Mouse (Mus musculus) thymus, postnatal 10 days (tissue): ENCODE measurements around the gene Lpin1.

Experiments
- DNase-seq, 2 experiments: peaks; one replicate each; pipeline ENCODE4 v3.0.0; 2021; ENCODE audit warnings: low spot score in 2 of 2

Gene Lpin1

GRCm38 (mm10) chr12:16610936-16611335 lies at the start of gene Lpin1:
Gene Lpin1 (minus strand): TSS chr12:16610966.
- no peak for DNase-seq

- DNase-seq: no peak
Measured at GRCm38 (mm10) chr12:16656906-16657875, 46.4 kb upstream of the Lpin1 start.

- DNase-seq: no peak
Measured at GRCm38 (mm10) chr12:16655604-16656003, 44.8 kb upstream of the Lpin1 start.

GRCm38 (mm10) chr12:16653332-16654093 lies 42.7 kb upstream of the Lpin1 start, which contains the start of gene Ntsr2:
Gene Ntsr2 (plus strand): TSS chr12:16653382.
- DNase-seq: peak in 1 of 2 experiments; percentile 56

- DNase-seq: no peak
Measured at GRCm38 (mm10) chr12:16649819-16650218, 39.1 kb upstream of the Lpin1 start.

- DNase-seq: no peak
Measured at GRCm38 (mm10) chr12:16648273-16648672, 37.5 kb upstream of the Lpin1 start.

- DNase-seq: no peak
Measured at GRCm38 (mm10) chr12:16646780-16647409, 36.1 kb upstream of the Lpin1 start.

GRCm38 (mm10) chr12:16644698-16645097 lies 33.9 kb upstream of the Lpin1 start:
- no peak for DNase-seq

- no peak for DNase-seq
Measured at GRCm38 (mm10) chr12:16643508-16644345, 33.0 kb upstream of the Lpin1 start.

GRCm38 (mm10) chr12:16642000-16642399 lies 31.2 kb upstream of the Lpin1 start:
- DNase-seq: peak in 1 of 2 experiments; percentile 14

GRCm38 (mm10) chr12:16640075-16640474 lies 29.3 kb upstream of the Lpin1 start:
- no peak for DNase-seq

GRCm38 (mm10) chr12:16639078-16639771 lies 28.5 kb upstream of the Lpin1 start:
- DNase-seq: peak in 1 of 2 experiments; percentile 21

GRCm38 (mm10) chr12:16635816-16636215 lies 25.1 kb upstream of the Lpin1 start:
- no peak for DNase-seq

- DNase-seq: peak; percentile 20 to 70
Measured at GRCm38 (mm10) chr12:16634075-16634813, 23.5 kb upstream of the Lpin1 start.

- no peak for DNase-seq
Measured at GRCm38 (mm10) chr12:16633235-16633634, 22.5 kb upstream of the Lpin1 start.

GRCm38 (mm10) chr12:16631423-16631822 lies 20.7 kb upstream of the Lpin1 start:
- DNase-seq: no peak

GRCm38 (mm10) chr12:16630866-16631185 lies 20.1 kb upstream of the Lpin1 start:
- DNase-seq: no peak

GRCm38 (mm10) chr12:16630152-16630865 lies 19.5 kb upstream of the Lpin1 start:
- no peak for DNase-seq

GRCm38 (mm10) chr12:16620230-16620629 lies 9.5 kb upstream of the Lpin1 start:
- DNase-seq: no peak
